Mouse (Mus musculus): ENCODE data around the gene Tsx.
"Not testable (repeated sequence)": the region's sequence is repeated elsewhere in the genome, so short reads cannot be mapped to it uniquely, and the experiment has no call there.

Gene Tsx

GRCm38 (mm10) chrX:103414167-103414566 lies at the start of gene Tsx:
TSS of gene Tsx (plus strand) at chrX:103414467.
- DNase-seq (ENCODE audit: low spot score) = no peak

DNA sequence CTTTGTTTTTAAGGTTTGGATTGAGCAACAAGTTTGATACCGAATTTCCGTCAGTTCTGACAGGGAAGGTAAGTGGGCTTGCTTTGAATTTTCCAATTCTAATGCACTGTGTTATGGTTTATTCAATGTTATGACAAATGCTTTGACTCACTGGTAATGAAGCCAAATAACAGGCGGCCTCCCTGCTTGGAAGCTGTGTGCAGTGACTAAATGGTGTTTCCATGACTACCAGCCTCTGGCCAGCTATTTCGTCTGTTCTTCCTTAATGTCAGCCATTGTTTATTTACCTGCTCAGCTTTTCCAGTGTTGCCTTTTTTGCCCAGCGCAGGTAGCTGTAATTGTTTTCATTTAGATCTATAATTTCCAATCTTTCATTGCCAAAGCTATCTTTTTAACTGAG lies 48.1 kb upstream of the Tsx start:
- DNase-seq (ENCODE audit: low spot score) = peak; percentile 34

DNA sequence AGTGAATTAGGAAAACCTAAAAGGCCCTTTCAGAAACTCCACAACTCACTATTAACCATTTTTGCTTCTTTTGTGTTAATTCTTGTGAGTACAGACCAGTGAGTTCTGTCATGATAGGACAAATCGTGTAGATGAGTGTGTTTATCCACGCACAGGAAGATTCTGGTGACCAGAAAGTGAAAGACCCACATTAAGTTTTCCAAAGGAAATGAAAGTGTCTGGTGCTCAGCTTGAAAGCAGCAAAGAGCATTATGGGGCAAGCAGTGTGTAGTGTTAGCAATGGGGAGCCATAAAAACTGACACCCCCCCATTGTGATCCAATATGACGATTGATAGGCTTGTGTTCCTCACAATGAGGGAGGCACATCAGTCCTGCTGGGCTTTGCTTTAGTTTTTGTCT lies 45.6 kb upstream of the Tsx start:
- no peak for DNase-seq (ENCODE audit: low spot score)

- DNase-seq (ENCODE audit: low spot score) = no peak
Observed at GRCm38 (mm10) chrX:103371221-103371620, 43.0 kb upstream of the Tsx start.

- peak; percentile 44 for DNase-seq (ENCODE audit: low spot score)
Observed at GRCm38 (mm10) chrX:103371627-103372026, 42.6 kb upstream of the Tsx start.

GRCm38 (mm10) chrX:103374250-103374649 lies 40.0 kb upstream of the Tsx start:
- peak; percentile 19 for DNase-seq (ENCODE audit: low spot score)

- DNase-seq (ENCODE audit: low spot score) = no peak
Observed at GRCm38 (mm10) chrX:103384528-103384927, 29.7 kb upstream of the Tsx start.

DNA sequence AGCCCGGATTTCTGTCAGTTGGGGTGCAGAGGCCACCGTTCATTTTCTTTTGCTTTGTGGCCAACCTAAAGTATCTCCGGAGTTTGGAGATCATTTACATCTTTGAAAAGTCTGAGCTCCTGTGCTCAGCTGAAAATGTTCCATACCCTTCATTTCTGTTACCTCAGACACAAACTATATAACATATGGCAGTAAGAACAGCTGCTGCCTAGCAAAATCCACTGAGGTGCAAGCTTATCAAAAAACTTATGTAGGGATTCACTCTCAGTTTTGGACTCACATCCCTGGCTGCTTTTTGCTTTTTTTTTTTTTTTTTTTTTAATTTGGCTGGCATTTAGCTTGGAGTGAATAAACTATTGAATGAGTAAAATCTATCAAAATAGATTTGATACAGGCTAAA lies 26.1 kb upstream of the Tsx start:
- no peak for DNase-seq (ENCODE audit: low spot score)

GRCm38 (mm10) chrX:103393841-103394240 lies 20.4 kb upstream of the Tsx start:
- no peak for DNase-seq (ENCODE audit: low spot score)

- peak; percentile 33 for DNase-seq (ENCODE audit: low spot score)
Observed at GRCm38 (mm10) chrX:103405021-103405420, 9.2 kb upstream of the Tsx start.

DNA sequence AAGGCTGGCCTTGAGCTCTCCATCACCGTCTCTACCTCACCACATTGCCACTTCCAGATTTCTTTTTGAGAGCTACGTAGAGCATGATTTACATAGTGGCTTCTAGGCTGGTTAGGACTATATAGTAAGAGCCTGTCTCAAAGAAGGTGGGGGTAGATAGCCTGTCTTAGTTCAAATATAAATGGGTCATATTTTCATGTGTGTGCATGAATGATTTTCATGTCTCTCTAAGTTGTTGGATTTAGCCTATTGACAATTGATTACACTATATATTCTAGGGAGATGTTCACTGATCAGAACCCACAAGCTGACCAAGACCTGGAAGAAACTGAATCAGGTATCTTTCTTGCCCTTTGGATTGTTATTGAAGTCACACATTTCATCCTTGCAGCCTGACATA lies 7.4 kb downstream of the Tsx start, which contains the start of gene Gm26992:
Gene Gm26992 (plus strand): TSS at position 301 of the 400 bp plus-strand sequence.
- no peak for DNase-seq (ENCODE audit: low spot score)

DNA sequence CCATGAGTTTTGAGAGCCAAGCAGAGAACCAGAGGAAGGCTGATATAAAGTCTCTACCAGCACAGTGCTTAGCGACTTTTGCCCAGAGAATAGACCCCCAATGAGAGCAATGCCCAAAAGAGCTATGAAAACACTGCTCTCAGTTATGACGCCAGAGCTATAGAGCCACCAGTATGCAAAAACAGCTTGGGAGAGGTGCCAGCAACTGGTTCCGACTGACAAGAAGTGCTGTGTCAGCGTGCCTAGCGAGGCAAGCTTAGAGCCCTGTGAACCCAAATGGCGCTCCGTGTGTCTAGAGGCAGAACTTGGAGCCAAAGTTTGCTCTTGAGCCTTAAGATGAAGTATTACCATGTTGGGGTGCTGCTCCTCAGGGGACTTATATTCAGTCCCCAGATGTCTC lies 13.4 kb downstream of the Tsx start:
- no peak for DNase-seq (ENCODE audit: low spot score)

GRCm38 (mm10) chrX:103432293-103432692 lies 18.0 kb downstream of the Tsx start:
- DNase-seq (ENCODE audit: low spot score) = no peak

- no peak for DNase-seq (ENCODE audit: low spot score)
Observed at GRCm38 (mm10) chrX:103438023-103438422, 23.8 kb downstream of the Tsx start.

GRCm38 (mm10) chrX:103440803-103441202 lies 26.5 kb downstream of the Tsx start:
- DNase-seq (ENCODE audit: low spot score) = peak; percentile 76

DNA sequence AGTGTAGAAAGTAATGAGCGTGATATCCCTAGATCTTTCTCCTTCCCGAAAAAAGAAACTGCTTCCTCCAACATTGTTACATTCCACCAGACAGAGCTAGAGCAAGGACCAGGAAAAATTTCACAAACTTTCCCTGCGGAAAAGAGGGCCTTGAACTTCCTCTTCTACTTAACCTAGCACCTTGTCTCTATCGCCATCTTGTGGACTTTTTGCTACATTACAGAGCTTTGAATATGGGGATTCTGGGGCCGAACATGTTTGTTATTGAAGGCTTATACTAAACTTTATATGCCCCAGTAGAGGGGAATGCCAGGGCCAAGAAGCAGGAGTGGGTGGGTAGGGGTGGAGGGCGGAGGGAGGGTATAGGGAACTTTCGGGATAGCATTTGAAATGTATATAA lies 29.5 kb downstream of the Tsx start:
- DNase-seq (ENCODE audit: low spot score) = peak; percentile 75

GRCm38 (mm10) chrX:103447539-103448169 lies 33.4 kb downstream of the Tsx start:
- peak; percentile 43 for DNase-seq (ENCODE audit: low spot score)

GRCm38 (mm10) chrX:103448429-103448828 lies 34.2 kb downstream of the Tsx start:
- DNase-seq (ENCODE audit: low spot score) = not testable (repeated sequence)

DNA sequence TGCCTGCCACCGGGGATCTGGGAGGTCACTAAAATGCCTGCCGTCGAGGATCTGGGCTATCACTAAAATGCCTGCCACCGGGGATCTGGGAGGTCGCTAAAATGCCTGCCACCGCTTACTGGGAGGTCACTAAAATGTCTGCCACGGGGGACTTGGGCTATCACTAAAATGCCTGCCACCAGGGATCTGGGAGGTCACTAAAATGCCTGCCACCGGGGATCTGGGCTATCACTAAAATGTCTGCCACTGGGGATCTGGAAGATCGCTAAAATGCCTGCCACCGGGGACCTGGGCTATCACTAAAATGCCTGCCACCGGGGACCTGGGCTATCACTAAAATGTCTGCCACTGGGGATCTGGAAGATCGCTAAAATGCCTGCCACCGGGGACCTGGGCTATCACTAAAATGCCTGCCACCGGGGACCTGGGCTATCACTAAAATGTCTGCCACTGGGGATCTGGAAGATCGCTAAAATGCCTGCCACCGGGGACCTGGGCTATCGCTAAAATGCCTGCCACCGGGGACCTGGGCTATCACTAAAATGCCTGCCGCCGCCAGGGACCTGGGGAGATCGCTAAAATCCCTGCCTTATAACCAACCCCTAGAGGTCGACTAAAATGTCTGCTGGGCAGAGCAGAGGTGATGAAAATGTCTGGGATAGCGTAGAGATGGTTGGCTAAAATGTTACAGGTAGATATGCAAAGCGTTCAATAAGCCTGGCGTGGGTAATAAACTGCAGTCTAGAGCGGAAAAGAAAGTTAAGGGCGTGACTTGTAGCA lies 34.9 kb downstream of the Tsx start:
- not testable (repeated sequence) for DNase-seq (ENCODE audit: low spot score)

DNA sequence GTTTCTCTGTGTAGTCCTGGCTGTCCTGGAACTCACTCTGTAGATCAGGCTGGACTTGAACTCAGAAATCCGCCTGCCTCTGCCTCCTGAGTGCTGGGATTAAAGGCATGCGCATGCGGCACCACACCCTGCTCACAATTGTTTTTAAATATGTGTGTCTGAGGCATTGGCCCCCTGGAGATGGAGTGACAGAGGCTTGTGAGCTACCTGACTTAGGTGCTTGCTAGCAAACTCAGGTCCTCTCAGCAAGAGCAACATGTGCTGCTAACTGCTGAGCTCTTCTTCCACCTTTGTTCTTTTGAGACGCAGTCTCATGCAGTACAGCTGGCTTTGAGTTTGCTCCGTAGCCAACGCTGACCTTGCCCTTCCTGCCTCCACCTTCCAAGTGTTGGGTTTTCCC lies 38.5 kb downstream of the Tsx start:
- no peak for DNase-seq (ENCODE audit: low spot score)

GRCm38 (mm10) chrX:103460056-103460455 lies 45.8 kb downstream of the Tsx start:
- DNase-seq (ENCODE audit: low spot score) = peak; percentile 32

DNA sequence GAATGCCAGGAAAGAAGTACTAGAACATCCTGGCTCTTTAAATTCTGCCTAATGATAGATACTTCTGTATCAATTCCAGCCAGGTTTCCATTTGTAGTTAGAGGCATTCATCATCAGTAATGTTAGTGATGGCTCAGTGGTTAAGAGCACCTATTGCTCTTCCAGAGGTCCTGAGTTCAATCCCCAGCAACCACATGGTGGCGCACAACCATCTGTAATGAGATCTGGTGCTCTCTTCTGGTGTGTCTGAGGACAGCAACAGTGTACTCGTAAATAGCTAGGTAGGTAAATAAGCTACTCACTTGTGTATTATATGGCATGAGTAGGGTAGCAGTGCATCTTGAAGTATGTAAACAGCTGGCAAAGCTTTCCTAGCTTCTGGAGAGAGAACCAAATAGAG lies 54.7 kb downstream of the Tsx start:
- DNase-seq (ENCODE audit: low spot score) = no peak

- DNase-seq (ENCODE audit: low spot score) = no peak
Observed at GRCm38 (mm10) chrX:103472346-103472745, 58.1 kb downstream of the Tsx start.
